Mouse (Mus musculus) spleen, adult 2 months (tissue): ENCODE measurements around the gene Aven.

Experiments used
- CTCF ChIP-seq: fragments of 200-500 bp; IDR thresholded peaks from 2 replicates; pipeline ENCODE4 v1.5.1; 2011; ENCODE audit warnings: mild to moderate bottlenecking, inconsistent platforms; ENCODE audit not compliant: insufficient read depth, insufficient read length, insufficient replicate concordance; ENCODE audit errors: extremely low read depth
- POLR2A ChIP-seq: fragments of 200-500 bp; IDR thresholded peaks from 2 replicates; pipeline ENCODE4 v1.6.1; 2011; ENCODE audit warnings: low read depth, low read length, inconsistent platforms

DNA sequence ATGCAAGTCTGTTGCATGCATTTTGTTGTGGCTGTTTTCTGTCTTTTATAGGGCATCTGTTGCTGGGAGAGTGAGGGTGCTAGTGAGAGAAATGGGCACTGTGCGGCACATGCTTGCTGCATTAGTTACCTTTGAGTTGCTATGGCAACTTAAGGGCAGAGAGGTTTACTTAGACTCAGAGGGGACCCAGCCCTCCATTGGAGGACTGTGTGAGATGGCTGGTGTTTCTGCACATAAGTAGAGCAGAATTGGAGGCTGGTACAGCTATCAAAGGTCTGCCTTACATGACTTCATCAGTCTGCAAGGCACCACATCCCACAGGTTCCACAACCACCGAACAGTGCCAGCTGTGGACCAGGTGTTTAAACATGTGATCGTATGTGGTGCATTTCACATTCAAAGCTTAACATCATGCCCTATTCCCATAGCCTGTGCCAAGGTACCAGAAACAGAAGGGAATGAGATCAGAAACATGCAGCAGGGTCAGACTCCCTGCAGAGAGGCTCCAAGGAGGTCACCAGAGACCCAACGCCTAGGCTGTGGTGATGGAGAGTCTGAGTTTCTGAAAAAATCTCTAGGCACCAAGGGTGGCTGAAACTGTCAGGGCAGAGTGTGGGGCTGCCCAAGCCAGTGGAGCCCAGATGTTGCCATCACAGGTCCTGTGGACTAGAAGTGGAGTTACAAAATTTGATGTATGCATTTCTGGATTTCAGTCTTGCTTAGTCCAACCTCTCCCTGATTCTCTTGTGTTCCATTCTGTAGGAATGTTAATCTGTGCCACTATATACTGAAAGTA lies 73.7 kb downstream of the Aven start:
- TF ChIP-seq CTCF: no peak
- TF ChIP-seq POLR2A: no peak
